Mouse (Mus musculus): ENCODE data around the gene Phldb1.
"Not testable (repeated sequence)": the region's sequence is repeated elsewhere in the genome, so short reads cannot be mapped to it uniquely, and the experiment has no call there.

Phldb1 gene

DNA sequence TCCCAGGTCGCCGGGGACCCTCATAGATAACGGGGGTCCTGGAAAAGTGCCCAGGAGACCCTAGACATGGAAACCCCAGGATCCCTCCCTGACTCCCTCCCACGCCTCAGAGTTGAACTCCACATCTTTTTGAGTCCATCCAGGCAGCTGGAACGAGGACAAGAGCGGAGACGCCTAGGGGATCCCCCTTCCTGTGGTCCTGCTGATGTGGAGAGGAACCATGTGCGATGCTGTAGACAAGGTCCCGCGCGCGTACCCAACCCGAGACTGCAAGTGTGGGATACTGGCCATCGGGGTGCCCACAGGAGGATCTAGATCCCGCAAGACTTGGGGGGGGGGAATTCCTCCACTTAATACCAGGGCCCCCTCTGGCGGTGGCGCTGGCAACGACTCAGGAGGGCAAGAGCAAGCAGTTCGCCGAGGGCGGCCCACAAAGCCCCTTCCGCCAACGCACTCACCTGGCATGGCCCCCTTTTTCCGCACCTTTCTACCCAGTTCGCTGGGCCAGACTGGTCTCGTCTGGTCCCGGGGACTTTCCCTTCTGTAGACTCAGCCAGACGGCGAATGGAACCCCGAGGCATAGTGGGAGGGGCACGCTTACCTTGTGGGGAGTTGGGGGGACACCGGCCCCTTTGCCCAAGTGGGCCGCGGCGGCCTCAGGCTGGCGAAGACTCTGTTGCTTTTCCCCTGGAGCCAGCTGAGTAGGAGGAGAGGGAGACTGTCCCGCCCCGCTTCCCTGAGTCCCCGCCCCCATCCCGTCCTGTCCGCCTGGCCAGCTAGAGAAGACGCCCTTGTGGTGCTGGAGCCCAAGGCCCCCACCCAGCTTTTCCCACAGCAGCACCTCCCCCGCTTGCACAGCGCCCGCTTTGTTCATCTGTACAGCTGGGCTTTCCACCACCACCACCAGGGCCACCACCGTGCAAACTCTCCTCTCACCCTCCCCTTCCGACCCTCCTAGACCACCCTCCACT is at the start of gene Phldb1:
Phldb1 (minus strand) TSS at position 675 of the 971 bp plus-strand sequence.
- DNase-seq (ENCODE audit: low read depth, low spot score): peak; percentile 66

DNA sequence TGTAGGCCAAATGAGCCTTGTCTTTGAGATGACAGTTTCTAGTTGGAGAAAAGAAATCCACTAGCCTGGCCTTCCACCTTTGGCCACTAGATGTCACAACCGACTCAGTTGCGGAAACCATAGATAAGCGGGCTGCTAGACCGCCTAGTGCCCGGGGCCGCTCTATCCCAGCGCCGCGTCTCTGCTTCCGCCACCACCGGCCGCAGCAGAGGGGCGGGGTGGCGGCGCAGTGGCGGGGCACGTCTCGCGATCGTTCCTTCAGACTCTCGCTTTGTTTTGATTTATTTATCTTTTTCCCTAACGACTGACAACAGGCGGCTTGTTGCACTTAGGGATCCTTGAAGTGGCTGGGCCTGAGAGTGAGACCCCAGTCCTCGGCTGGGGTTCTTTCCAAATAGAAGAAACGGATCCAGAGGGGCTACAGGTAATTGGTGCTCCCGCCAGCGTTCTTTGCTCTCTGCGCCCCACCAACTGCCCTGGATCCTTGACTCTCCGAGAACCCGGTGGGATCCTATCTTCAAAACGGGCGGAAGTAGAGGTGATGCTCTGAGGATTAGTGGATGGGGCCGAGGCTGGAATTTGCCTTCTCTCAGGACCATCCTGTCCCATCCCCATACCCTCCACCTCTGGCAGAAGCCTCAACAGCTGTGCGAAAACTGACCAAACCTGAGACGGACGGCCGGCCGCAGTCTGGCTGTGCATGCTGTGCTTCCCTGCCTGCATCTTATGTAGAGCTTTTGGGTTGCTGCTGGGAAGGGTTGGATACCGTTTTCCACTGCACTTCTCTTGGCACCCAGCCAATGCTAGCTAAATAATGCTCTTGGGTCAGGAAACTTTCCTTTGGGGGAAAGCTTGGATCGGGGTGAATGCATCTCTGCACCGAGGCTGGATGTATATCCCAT is 38.0 kb upstream of the Phldb1 start:
- peak; percentile 98 for DNase-seq (ENCODE audit: low read depth, low spot score)

DNA sequence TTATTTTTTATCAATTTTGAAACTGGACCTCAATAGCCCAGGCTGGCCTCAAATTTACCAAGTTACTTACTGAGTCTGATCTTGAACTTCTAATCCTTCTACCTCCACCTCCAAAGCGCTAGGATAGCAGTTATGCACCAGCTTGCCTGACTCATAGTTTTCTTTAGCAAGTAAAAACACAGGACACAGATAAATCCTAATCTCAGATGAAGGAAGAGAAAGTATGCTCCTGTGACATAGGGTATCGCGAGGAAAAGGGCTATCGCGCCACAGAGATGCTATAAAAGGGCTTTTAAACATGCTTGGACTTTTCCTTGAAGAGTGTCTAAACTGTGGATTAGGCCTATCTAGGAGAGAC is 37.4 kb upstream of the Phldb1 start:
- no peak for DNase-seq (ENCODE audit: low read depth, low spot score)

DNA sequence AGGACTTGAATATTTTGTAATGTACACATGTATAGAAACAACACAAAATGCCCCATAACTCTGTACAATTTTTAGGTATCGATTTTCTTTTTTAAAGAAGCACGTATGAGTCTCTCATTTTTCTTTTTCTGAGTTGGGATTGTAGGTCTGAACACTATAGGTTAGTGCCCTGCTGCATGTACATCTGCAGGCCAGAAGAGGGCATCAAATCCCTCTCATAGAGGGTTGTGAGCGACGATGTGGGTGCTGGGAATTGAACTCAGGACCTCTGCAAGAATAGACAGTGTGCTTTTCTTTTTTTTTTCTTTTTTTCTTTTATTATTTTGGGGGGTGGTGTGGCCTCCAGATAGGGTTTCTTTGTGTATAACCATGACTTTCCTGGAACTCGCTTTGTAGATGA is 36.4 kb upstream of the Phldb1 start:
- peak; percentile 43 for DNase-seq (ENCODE audit: low read depth, low spot score)

DNA sequence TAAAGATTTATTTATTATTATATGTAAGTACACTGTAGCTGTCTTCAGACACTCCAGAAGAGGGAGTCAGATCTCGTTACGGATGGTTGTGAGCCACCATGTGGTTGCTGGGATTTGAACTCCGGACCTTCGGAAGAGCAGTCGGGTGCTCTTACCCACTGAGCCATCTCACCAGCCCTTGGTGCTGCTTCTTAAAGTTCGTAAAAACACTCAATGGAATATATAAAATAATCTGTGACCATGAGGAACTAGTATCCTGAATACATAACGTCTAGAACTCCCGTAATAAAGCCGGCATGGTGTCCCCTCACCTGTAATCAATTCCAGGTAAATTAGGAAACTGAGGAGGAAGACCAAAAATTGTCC is 33.0 kb upstream of the Phldb1 start:
- DNase-seq (ENCODE audit: low read depth, low spot score): not testable (repeated sequence)

DNA sequence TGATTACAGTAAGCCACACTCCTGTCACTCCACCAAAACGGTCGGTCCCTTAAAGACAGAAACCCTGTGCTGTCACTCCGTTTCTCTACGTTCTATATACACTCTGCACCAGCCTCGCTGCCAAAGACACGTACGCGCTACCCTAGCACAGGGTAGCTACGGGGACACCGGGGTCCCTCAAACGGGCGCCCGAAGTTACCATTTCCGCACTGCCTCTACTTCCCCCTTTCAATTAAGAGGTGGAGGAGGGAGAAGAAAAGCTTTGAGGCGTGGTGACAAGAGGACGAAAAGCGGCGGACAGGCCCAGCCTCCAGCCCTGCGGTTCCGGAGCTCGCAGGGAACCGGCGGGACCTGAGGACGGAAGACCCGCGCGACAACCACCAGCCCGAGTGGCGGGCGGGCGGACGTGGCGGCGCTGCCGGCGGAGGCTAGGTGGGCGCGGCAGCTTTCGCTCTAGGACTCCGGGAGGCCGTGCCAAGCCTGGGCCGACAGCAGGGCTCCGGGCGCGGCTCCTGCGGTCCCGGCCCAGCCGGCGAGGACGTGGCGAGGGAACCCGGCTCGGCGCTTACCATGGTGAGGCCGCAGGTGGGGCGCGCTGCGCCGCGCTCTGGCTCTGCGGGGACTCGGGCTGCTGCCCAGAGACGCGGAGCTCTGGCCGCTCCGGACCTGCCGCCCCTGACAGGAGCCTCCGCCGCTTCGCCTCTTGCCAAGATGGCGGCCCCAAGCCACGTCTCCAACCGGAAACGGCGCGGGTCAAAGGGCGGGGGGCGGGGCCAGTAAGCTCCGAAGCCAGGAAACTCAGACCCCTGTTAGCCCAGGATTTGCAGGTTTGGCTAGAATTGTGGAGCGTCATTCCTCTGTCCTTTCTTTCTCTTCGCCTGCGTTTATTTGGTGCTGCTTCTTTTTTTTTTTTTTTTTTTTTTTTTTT is 32.4 kb upstream of the Phldb1 start, which contains the start of the genes Arcn1 and Ift46:
Arcn1 (minus strand) TSS at position 745 of the 928 bp plus-strand sequence.
Ift46 (plus strand) TSS at position 808 of the 928 bp plus-strand sequence.
- peak; percentile 93 for DNase-seq (ENCODE audit: low read depth, low spot score)

DNA sequence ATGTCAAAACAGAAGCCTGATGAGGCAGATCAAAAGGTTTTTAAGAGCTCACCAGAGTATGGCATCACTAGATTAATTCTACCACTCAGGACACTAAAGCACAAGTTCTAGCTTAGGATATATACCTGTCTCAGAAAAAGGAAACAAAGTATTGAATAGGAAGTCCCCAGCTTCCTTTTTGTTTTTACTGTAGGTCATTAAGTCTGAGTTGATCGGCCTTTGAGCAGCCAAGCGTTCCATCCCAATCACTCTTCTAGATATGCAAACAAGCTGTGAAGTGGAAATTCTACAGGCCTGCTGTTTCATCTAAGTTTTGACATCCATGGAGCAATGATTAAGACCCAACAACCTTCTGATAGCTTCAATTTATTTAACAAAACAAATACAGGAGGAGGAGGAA is 25.9 kb upstream of the Phldb1 start:
- DNase-seq (ENCODE audit: low read depth, low spot score): no peak

DNA sequence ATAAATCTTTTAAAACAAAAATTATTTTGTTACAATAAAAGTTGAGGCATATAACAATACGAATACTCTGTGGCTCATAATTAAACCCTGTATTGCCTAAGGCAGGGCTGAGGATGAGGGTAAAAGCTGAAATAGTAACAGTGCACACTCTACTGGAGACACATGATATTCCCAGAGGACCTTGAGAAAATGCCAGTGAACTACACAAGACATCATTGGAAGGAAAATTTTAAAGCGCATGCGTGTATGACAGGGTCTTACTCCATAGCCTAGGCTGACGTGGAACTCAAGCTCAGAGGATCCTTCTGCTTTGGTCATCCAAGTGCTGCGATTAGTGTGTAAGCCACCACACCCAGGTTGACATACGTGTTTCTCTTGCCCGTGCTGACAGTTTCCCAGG is 13.5 kb upstream of the Phldb1 start:
- DNase-seq (ENCODE audit: low read depth, low spot score): peak; percentile 50

DNA sequence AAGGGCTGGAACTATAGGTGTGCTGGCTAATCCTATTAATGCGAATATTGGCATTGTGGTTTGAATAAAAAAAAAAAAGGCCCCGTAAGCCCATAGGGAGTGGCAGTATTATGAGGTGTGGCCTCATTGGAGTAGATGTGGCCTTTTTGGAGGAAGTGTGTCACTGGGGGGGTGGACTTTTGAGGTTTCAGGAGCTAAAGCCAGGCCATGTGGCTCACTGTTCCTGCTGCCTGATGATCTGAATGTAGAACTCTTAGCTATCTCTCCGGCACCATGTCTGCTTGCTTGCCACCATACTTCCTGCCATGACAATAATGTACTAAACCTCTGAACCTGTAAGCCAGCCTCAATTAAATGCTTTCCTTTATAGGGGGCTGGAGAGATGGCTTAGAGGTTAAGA is 12.3 kb upstream of the Phldb1 start:
- DNase-seq (ENCODE audit: low read depth, low spot score): no peak

DNA sequence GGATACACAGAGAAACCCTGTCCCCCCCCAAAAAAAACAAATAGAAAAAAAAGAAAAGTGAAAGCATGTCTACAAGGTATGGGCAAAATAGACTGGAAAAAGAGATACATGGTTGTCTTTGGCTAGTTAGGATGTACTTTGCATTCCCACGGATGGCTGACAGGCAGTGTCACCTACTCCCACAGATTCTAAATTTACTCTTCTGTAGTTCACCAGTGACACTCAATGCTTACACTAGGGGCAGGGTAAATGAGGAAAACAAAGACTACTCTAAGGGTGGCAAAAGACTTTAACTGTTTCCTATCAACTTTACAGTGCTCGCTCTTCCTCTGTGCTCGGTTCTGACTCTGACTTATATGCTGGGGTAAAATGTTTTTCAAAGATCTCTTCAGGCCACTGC is 11.7 kb upstream of the Phldb1 start:
- no peak for DNase-seq (ENCODE audit: low read depth, low spot score)

DNA sequence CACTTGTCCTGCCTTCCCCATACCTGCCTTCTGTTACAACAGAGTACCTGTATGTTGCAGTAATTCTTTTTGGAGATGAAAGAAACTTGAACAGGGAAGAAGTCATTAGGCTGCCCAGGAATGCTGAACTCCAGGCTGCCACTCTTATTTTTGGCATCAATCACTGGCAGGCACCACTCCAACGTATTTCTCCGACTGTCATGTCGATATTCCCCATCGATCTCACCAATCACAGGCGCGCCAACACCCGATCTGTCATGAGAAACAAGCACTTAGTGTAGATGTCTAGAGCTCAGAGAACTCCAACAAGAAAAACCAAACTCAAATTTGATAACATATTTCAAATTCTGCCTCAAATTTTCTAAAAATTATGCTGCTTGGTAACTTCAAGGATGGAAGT is 10.4 kb upstream of the Phldb1 start:
- DNase-seq (ENCODE audit: low read depth, low spot score): no peak

DNA sequence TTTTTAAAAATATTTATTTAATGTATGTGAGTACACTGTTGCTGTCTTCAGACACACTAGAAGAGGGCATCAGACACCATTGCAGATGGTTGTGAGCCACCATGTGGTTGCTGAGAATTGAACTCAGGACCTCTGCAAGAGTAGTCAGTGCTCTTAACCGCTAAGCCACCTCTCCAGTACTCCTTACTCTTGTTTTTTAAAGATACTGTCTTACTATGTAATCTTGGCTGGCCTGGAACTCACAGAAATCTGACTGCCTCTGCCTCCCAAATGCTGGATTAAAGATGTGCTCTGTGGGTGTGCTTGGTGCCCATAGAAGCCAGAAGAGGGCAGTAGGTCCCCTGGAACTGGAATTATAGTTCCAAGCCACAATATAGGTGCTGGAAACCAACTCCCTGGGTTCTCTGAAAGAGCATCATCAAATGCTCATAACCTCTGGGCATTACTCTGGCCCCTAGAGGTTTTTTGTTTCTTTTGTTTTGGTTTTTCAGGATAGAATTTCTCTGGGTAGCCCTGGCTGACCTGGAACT is 5.7 kb upstream of the Phldb1 start:
- no peak for DNase-seq (ENCODE audit: low read depth, low spot score)

DNA sequence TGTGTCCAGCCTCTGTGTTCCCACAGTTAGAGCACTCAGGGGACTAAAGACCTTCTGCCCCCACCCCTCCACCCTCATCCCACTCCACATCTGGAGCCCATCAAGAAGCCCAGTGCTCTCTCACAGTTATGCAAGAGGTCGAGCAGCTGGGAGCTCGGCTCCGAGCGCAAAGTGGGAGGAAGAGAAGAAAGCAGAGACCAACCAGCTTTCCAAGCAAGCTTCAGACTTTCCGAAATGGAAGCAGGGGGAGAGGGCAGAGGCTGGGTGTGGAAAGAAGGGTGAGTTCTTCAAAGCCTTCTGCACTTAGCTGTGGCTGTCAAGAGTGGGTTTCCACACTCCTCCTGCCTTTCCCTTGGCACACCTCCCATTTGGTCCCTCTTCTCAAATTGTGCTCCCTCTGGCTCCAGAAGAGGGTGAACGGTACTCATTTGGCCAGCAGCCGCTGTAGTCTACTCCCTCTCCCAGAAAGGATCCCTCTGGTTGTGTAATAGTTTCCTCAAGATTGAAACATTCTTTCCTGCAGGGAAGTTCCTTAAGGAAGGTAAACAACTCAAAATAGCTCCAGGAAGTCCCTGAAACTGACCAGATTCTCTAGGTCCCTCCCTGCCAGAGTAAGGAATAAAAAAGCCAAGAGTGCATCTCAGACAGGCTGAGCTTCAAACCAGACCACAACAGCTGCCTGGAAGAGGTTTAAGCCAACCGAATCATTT is 2.4 kb upstream of the Phldb1 start:
- no peak for DNase-seq (ENCODE audit: low read depth, low spot score)

DNA sequence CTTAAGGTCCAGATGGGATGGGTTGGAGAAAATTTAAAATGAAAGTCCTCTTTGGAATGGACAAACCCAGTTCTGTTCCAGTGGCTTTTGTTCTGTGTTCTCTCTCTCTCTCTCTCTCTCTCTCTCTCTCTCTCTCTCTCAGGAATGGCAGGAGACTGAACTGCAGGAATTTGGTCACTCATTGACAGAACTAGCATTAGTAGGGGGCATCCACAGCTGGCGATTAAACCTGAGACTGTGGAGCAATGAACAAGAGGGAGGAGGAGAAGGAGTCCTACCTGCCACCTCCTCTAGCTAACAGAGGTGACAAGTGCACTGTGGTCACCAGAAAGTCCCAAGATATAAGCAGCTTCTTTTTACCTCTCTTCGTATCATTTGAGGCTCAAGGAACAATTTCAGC is 1.3 kb upstream of the Phldb1 start:
- no peak for DNase-seq (ENCODE audit: low read depth, low spot score)

DNA sequence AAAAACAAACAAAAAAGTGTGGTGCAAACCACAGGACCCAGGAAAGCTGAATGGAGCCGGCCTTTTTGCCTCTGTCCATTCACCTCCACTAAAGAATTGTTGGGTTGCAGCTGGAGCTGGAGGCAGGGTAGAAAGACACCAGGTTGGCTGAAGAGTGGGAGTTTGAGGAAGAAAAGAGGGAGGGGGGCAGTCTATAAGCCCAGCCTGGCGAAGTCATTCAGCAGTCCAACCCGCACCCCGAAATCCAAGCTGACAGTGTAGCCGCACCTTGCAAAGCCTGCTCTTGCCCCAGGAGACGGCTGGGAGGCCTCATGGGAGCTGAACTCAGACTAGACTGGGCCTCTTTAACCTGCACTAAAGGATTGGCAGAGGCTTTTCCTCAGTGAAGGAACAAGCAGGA is 888 bp upstream of the Phldb1 start:
- DNase-seq (ENCODE audit: low read depth, low spot score): no peak

DNA sequence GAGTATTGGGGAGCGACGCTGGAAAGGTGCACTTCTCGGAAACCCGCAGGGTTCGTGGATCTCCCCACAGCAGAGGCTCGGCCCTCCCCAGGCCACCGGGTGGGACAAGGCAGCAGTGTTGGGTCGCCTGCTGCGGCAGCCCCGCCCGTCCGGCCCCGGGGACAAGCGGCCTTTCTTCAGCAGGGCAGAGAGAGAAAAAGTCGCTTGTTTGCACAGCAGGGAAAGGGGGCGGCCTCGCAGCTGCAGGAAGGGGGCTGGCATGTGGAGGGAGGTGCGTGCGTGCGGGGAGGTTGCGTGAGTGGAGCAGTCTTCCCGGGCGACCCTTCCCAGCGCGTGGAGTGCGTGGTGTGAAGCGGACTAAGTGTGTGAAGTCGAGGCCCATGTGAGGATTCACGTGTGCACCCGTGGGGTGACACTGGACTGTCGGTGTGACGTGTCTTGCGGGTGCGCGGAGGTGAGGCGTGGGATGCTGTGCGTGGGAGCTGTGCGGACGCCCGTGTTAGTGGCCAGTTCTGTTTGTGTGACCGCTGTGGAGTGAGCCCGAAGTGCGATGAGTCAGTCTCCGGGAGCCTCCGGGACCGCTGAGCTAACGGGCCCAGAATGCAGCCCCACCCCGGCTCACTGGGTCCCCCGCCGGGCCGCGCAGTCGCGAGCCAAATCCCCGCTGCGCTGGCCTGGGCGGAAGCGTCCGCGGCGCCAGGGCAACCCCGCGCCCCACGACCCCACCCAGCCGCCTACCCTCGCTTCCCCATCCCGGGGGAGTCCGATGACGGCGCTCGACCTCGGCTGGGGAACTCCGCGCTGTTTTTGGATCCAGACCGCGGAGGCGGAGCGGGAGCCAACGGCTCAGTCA is 1.1 kb downstream of the Phldb1 start:
- DNase-seq (ENCODE audit: low read depth, low spot score): peak; percentile 66

DNA sequence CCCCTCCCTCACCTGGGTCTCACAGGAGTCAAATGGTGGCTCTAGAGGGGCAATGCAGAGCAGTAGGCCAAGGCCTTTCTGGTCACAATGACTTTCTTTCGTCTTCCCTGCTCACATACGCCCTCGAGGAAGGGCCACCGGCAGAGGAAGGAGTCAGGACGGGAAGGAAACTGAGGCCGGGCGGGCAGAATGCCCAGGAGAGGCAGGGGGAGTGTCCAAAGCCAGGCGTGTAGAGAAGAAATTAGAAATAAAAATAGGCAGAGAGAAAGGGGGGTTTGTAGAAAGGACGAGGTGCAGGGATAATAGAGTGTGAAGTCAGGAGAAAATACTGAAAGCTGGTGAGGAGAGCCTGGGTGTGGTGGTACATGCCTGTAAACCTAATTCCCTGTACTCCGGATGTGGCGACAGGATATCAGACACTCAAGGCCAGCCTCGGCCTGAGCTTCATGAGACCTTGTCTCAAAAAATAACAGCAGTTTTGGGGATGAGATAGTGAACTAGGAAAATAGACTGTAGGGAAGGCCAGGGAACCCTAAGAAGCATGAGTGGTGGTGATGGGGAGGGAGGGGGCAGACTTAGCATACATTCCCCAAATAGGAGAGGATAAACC is 2.0 kb downstream of the Phldb1 start:
- DNase-seq (ENCODE audit: low read depth, low spot score): no peak

DNA sequence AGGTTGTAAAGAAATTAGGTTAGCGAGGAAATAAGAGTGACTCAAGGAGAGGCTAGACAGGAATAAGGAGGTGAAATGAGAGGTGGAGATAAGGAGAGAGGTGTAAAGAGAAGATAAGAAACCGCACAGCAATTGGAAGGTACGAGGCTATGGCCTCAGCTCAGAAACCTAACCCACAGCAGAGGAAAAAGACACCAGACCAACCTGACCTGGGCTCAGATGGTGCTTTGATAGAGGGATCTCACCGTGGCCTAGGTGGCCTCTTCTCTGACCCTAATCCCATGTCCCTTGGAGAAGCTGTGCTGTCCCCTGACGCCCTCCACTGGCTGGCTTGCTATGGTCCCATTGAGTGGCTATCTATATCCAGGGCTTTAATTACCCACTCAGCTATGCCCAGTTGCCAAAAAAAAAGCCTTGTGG is 2.9 kb downstream of the Phldb1 start:
- no peak for DNase-seq (ENCODE audit: low read depth, low spot score)

DNA sequence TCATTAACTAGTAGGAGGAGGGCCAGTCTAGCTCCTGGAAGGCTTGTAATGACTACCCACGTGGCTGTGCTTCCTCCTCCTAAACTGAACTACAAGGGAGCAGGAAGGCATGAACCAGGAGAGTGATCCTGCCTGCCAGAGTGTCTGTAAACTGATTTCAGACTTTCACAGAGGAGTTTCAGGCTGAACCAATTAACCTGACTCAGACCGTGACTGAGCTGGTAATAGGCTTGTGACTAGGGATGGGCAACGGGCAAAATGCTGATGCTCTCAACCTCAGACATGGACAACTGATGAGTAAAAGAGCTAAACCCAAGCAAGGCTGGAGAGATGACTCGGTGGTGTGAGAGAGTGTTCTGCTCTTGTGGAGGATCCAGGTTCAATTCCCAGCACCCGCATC is 7.6 kb downstream of the Phldb1 start:
- no peak for DNase-seq (ENCODE audit: low read depth, low spot score)
